Mouse (Mus musculus): ENCODE data around the gene Def6. TPM values are rescaled to one million over a fixed set of nuclear protein-coding genes. Genes with fewer than 3 reads are reported as not detected.

Def6 gene
- polyA plus RNA-seq, 1 experiment: 7.0 TPM

- Histone ChIP-seq H3K4me3 (ENCODE audit: low read depth, low read length) (peak overlapping the region; percentile 29), H3K4me1 (ENCODE audit: control insufficient read depth, insufficient read depth, insufficient read length, low read length) (peaks cover 7% of the 10 kb centered on the region; the same call in 1 of the 2 replicates), H3K27me3 (ENCODE audit: control insufficient read depth, insufficient read depth, low read length) (no peaks in the 10 kb centered on the region), H3K27ac (ENCODE audit: insufficient read depth, low read depth, low read length) (peak overlapping the region; percentile 63), H3K36me3 (ENCODE audit: control insufficient read depth, insufficient read depth, low read length) (peaks cover 11% of the 10 kb centered on the region)
- 65% methylated on average over 13 of the region's 13 CpGs for WGBS
- TF ChIP-seq CTCF (IDR thresholded peaks at IDR 0.05; ENCODE audit: extremely low read depth, insufficient read length, insufficient replicate concordance, low read depth, low read length) (no peak), POLR2A (IDR thresholded peaks at IDR 0.05; ENCODE audit: low read depth, low read length) (0 out of 2 replicates have a peak, but pooled peaks have one; percentile 5)
Observed at GRCm38 (mm10) chr17:28256651-28257328, 49.2 kb downstream of the Def6 start.

GRCm38 (mm10) chr17:28258325-28258724 lies 50.7 kb downstream of the Def6 start:
- Histone ChIP-seq H3K4me1 (ENCODE audit: control insufficient read depth, insufficient read depth, insufficient read length, low read length) (peaks cover 4% of the 10 kb centered on the region; the same call in 1 of the 2 replicates), H3K27ac (ENCODE audit: insufficient read depth, low read depth, low read length) (no peak overlapping the region), H3K27me3 (ENCODE audit: control insufficient read depth, insufficient read depth, low read length) (no peaks in the 10 kb centered on the region), H3K36me3 (ENCODE audit: control insufficient read depth, insufficient read depth, low read length) (peaks cover 3% of the 10 kb centered on the region), H3K4me3 (ENCODE audit: low read depth, low read length) (no peak overlapping the region)
- WGBS: 89% methylated on average over 9 of the region's 9 CpGs
- TF ChIP-seq CTCF (IDR thresholded peaks at IDR 0.05; ENCODE audit: extremely low read depth, insufficient read length, insufficient replicate concordance, low read depth, low read length) (no peak), POLR2A (IDR thresholded peaks at IDR 0.05; ENCODE audit: low read depth, low read length) (no peak)

GRCm38 (mm10) chr17:28259890-28260542 lies 52.4 kb downstream of the Def6 start:
- 88% methylated on average over 16 of the region's 16 CpGs for whole genome bisulfite sequencing
- H3K4me3 ChIP-seq (ENCODE audit: low read depth, low read length): no peak overlapping the region
- H3K27me3 ChIP-seq (ENCODE audit: control insufficient read depth, insufficient read depth, low read length): no peaks in the 10 kb centered on the region
- H3K27ac ChIP-seq (ENCODE audit: insufficient read depth, low read depth, low read length): no peak overlapping the region
- no peak for TF ChIP-seq POLR2A (IDR thresholded peaks at IDR 0.05; ENCODE audit: low read depth, low read length)
- peak; percentile 74; the same call in 1 of the 2 replicates for TF ChIP-seq CTCF (IDR thresholded peaks at IDR 0.05; ENCODE audit: extremely low read depth, insufficient read length, insufficient replicate concordance, low read depth, low read length)
- H3K4me1 ChIP-seq (ENCODE audit: control insufficient read depth, insufficient read depth, insufficient read length, low read length): peaks cover 4% of the 10 kb centered on the region; the same call in 1 of the 2 replicates
- peaks cover 2% of the 10 kb centered on the region; the same call in 1 of the 2 replicates for H3K36me3 ChIP-seq (ENCODE audit: control insufficient read depth, insufficient read depth, low read length)

GRCm38 (mm10) chr17:28260543-28260909 lies 52.9 kb downstream of the Def6 start:
- peaks cover 2% of the 10 kb centered on the region; the same call in 1 of the 2 replicates for H3K36me3 ChIP-seq (ENCODE audit: control insufficient read depth, insufficient read depth, low read length)
- 91% methylated on average over 9 of the region's 9 CpGs for WGBS
- TF ChIP-seq POLR2A (IDR thresholded peaks at IDR 0.05; ENCODE audit: low read depth, low read length): no peak
- no peak for TF ChIP-seq CTCF (IDR thresholded peaks at IDR 0.05; ENCODE audit: extremely low read depth, insufficient read length, insufficient replicate concordance, low read depth, low read length)

GRCm38 (mm10) chr17:28261795-28262194 lies 54.2 kb downstream of the Def6 start:
- H3K36me3 ChIP-seq (ENCODE audit: control insufficient read depth, insufficient read depth, low read length): peaks cover 4% of the 10 kb centered on the region; the same call in 1 of the 2 replicates
- TF ChIP-seq CTCF (IDR thresholded peaks at IDR 0.05; ENCODE audit: extremely low read depth, insufficient read length, insufficient replicate concordance, low read depth, low read length): no peak
- TF ChIP-seq POLR2A (IDR thresholded peaks at IDR 0.05; ENCODE audit: low read depth, low read length): no peak
- 80% methylated on average over 11 of the region's 11 CpGs for WGBS
- no peak overlapping the region for H3K27ac ChIP-seq (ENCODE audit: insufficient read depth, low read depth, low read length)
- H3K4me3 ChIP-seq (ENCODE audit: low read depth, low read length): no peak overlapping the region
- H3K4me1 ChIP-seq (ENCODE audit: control insufficient read depth, insufficient read depth, insufficient read length, low read length): peaks cover 2% of the 10 kb centered on the region; the same call in 1 of the 2 replicates
- no peaks in the 10 kb centered on the region for H3K27me3 ChIP-seq (ENCODE audit: control insufficient read depth, insufficient read depth, low read length)

More at GRCm38 (mm10) chr17:28260543-28260909, 52.9 kb downstream of the Def6 start:
- Histone ChIP-seq H3K27me3 (ENCODE audit: control insufficient read depth, insufficient read depth, low read length) (no peaks in the 10 kb centered on the region), H3K4me3 (ENCODE audit: low read depth, low read length) (no peak overlapping the region), H3K4me1 (ENCODE audit: control insufficient read depth, insufficient read depth, insufficient read length, low read length) (peaks cover 3% of the 10 kb centered on the region; the same call in 1 of the 2 replicates), H3K27ac (ENCODE audit: insufficient read depth, low read depth, low read length) (no peak overlapping the region)

- peaks cover 5% of the 10 kb centered on the region; the same call in 1 of the 2 replicates for H3K36me3 ChIP-seq (ENCODE audit: control insufficient read depth, insufficient read depth, low read length)
- H3K4me3 ChIP-seq (ENCODE audit: low read depth, low read length): no peak overlapping the region
- WGBS: 65% methylated on average over 13 of the region's 13 CpGs
- H3K27ac ChIP-seq (ENCODE audit: insufficient read depth, low read depth, low read length): peak overlapping the region; percentile 18; the same call in 1 of the 2 replicates
- no peaks in the 10 kb centered on the region for H3K27me3 ChIP-seq (ENCODE audit: control insufficient read depth, insufficient read depth, low read length)
- TF ChIP-seq CTCF (IDR thresholded peaks at IDR 0.05; ENCODE audit: extremely low read depth, insufficient read length, insufficient replicate concordance, low read depth, low read length): no peak
- no peak for TF ChIP-seq POLR2A (IDR thresholded peaks at IDR 0.05; ENCODE audit: low read depth, low read length)
- H3K4me1 ChIP-seq (ENCODE audit: control insufficient read depth, insufficient read depth, insufficient read length, low read length): peaks cover 7% of the 10 kb centered on the region
Observed at GRCm38 (mm10) chr17:28263181-28263894, 55.8 kb downstream of the Def6 start.
